Mouse (Mus musculus): ENCODE results near the gene Foxb1.

Gene Foxb1

DNA sequence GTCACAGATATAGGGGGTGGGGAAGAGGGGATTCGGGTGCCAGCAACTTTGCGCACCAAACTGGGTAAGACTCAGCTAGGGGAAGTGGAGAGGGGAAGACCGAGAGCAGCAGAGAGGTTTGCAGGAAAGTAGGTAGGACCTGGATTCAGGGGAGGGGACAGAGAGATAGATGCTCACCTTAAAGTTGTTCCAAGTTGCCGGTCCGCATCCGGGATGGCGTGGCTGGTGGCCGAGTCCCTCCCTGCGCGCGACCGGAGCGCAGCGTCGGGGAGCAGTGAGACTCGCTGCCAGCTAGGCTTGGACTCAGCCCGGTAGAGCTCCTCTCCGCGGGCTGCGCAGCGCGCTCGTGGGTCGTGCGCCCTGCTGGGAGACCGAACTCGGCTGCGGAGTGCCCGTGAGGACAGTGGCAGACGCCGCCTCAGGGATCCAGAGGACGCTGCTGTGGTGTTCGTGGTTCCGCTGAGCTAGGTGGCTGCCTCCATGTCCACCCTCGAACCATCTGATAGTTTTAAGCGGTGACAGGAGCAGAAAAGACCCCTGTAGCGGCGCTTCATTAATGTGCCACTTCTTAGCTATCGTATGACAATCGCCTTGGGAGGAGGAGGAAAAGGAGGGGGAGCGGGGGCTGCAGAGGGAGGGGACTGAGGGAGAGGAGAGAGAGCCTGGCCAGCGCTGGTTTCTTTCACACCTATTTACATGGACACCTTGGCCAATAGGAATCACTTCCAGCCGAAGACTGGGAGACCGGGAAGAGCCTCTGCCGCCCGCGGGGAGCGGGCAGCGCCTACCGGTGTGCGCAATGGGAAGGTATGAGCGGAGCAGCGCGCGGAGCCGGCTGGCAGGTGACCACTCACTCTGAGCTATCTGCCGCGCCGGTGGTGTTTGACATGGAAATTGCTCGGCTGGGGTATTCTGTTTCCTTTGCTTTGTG lies at the start of gene Foxb1:
Gene Foxb1, minus strand, starts transcription at position 570 of the 931 bp plus-strand sequence.
- no peak for DNase-seq (ENCODE audit: low spot score in 2 of 2)

DNA sequence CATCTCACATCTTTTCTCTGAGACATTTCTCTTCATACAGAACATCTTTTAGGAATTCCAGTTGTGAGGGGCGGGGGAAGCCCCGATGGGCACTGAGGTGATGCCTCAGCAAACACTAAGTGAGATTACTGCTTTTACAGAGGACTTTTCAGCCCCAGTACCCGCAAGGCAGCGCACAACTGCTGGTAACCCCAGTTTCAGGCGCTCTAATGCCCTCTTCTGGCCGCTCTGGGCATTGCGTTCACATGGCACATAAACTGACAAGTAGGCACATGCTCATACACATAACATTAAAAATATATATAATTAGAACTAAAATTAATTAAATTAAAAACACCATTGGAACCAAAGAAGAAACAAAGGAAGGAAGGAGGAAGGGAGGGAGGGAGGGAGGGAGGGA lies 29.8 kb upstream of the Foxb1 start:
- no peak for DNase-seq (ENCODE audit: low spot score in 2 of 2)

DNA sequence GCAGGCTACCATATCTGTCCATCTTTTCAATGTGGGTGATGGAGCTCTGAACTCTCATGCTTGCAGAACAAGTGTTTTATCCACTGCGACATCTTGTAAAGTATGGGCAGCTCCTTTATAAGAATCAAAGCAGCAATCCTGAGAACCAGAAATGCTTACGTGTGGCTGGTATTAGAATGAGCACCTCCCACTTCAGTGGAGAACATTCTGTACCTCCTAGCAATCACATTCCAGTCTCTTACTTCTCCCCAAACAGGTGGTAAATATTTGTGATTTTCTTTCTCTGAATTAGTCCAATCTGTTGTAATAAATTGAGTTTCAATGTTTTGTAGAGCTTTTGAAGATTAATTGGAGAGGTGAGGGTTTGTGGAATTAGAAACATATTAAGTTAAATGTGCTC lies 19.3 kb upstream of the Foxb1 start:
- DNase-seq (ENCODE audit: low spot score in 2 of 2): no peak

DNA sequence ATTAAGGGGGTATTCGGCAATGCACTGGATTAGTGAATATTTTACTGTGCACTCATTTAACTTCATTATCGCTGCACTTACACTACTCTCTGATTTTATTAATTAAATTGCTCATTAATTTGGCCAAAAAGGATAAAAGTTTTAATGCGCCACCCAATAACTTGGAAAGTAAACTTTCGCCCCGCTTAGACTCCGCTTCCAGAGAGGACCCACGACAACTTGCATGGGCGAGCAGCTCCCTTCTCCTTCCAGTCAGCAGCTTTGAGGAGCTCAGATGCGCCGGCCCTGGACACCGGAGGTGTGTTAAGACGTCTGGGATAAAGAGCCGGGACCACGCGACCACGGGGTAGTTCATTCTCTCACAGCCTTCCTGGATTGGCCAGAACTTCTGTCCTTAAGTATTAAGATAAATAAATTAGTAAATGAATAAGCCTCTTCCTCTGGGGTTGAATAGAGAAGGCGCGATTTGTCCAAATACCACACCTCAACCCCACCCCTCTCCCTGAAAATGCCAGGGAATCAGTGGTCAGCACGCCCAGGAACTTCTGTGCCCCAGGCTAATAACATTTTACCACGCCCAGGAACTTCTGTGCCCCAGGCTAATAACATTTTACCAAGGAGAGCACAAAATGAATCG lies 9.3 kb upstream of the Foxb1 start:
- no peak for DNase-seq (ENCODE audit: low spot score in 2 of 2)

DNA sequence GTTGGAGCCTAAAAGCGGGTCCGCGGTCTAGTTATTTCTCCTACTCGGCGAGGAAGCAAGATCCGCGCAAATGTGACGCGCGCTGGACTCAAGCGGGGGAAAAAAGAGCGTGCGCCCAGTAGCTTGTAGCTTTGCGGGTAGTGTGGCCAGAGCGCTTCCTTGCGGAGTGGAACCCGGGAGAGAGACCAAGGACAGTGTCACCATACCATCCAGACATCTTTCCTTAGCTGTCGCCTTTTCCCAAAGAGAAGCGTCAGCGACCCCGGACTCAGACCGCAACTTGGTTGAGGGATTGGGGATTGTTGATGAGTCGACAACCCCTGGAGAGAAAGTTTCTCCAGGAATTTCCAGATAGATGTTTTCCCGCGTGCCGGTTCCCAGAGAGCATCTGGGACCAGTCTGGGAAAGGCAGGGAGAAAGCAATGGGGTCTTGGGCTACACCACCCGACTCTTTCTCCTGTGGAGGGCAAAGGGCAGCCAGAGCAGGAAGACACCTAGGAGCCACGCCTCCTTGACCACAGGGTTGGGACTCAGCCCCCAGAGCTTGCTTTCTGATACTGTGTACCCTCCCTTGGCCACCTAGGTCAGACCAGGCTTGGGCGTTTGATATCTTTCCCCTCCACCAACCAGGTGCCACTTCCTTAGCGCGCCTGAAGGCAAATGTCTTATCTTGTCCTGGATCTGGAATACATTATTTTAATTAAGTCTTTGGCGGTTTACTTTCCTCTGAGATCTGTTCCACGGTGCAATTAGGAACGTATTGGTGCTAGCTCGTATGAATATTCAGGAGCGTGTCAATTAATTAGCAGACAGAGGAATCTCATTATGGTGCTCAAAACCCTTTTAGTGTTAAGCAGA lies 8.6 kb upstream of the Foxb1 start:
- DNase-seq (ENCODE audit: low spot score in 2 of 2): no peak

DNA sequence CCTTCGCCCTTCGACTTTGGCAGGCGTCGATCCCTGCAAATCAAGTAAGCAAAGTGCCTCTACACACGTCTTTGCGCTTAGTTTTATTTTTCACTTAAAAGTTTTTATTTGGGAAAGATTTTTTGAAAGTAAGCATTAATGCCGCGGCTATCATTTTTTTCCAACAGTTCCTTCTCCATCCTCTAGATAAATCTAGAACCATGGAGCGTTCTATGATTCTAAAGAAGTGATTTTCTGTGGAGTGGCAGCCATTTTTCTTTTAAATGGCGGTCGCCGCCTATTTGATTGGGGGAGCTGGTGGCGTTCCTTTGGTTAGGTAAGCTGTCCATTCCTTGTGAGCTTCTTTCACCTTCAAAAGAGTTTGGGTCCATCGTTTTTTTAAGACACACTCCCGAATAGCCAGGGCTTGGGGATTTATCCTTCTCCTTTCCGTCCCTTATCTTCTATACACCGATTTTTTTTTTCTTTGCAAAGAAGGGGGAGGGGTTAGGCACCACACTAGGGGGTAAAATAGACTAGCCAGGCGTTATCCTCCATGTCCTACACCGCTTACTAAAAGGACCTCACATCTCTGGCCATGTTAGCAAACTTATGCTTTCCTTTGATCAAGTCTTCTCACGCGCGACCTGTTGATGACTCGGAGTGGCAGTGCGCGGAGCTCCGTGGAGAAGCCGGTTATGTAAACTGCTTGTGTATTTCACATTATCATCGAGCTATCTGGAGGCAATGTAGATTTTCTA lies 7.6 kb upstream of the Foxb1 start:
- DNase-seq (ENCODE audit: low spot score in 2 of 2): no peak

DNA sequence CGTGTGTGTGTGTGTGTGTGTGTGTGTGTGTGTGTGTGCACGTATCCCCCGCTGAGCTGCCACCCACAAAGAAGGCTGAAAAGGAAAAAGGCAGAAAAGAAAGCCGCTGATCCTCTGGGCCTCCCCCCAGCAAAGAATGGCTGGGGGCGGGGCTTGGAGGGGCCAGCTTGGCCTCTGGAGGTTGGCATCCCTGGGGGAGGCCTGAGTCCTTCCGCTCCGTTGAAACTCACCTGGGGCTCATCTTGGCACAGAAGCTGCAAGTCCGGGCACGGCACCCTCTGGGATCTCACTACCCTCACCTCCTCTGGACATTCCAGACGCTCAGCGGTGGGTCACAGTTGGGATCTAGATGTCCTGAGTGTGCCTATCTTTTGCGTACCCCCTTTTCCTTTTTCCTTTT lies 6.7 kb upstream of the Foxb1 start:
- no peak for DNase-seq (ENCODE audit: low spot score in 2 of 2)

DNA sequence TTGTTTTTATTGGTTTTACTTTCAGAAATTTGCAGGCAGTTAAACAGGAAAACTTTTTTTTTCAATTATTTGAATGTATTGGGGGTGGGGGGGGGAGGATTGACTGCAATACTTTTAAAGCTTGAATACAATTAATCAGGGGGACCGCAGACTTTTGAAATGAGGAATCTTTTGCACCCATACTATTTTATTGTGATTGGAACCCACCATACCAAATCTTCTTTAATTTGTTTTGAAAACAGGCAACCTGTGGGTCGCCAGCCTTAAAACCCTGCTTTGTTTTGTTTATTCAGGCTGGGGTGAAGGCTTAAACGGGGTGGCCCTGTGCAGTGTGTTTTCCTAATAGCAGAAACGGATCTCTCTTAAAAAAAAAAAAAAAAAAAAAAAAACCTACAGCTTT lies 6.2 kb upstream of the Foxb1 start:
- DNase-seq (ENCODE audit: low spot score in 2 of 2): no peak

DNA sequence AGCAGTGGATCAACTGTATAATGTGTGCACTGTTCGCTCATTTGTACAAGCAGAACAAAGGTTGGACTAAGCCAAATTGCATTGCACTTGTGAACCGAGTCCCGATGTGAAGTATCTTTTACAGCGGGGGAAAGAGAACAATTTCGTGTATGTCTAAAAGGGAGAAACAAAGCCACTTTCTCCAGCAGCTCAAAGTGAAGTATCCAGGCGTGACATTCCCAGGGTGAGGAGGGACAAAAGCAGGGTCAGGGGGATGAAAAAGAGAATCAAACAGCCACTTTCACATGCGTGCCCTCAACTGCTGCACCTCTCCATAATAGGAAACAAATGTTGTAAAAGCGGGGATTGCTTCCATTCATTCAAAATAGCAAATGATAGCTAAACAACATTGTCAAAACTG lies 5.6 kb upstream of the Foxb1 start:
- no peak for DNase-seq (ENCODE audit: low spot score in 2 of 2)

DNA sequence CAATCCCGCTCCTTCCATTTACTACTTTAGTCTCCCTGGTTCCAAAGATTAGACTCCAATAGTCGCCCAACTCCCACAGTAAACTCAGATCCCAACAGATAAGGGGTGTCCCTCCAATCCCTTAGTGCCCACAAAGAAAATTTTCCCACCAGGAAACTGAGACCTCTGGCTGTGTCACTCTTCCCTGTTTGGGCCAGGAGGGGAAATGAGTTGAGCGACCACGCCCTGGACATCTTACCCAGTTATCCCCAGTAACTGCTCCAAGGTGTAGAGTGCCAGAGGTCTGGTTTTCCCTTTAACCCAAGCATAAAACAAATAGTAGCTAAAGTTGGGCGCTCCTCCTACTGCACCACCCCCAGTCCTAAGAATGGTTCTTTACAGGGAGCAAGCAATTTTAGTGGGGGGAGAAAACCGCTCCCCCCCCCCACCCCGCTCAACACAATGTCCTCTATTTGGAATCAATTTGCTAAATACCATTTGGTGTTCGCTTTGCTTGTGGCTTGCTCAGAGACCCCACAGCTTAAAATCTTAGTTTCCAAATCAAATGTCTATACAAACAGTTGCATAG lies 4.8 kb upstream of the Foxb1 start:
- DNase-seq (ENCODE audit: low spot score in 2 of 2): no peak

DNA sequence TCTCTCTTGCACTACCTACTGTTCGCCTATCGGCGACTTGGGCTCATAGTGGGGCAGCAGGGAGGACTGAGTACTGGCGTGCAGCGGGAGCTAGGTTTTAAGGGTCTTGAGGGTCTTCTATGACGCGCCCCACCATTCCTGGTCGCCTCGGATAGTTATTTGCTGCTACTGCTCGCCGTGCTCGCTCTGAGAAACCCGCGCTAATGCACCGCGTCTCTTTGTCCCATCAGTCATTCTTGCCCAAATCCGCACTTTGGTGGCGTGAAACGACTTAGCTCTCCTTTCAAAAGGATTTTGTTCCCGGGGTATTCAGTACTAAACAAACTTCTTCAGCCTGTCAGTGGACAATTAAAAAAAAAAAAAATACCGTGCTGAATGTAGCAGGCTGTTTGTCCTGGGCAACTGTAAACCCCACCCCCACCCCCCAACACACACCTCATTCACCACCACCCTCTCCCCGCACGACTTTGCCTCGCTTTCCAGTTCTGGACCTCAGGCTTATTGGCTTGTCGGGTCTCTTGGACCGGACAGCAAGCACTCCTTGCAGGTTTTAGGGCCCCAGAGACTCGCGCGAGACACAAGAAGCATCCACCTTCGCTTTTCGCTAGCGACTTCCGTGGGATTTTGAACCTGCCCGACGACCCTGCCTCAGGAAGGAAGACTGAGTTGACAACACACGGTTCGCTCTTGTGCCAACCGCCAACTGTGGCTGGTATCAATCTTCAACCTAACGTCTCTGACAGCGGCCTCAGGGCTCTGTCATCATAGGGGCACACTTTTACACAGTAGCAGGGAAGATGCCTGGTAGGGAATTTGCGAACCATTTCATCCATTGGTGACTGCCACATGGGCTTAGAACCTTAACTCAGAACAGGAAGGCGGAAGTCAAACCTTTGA lies 4.1 kb upstream of the Foxb1 start:
- DNase-seq (ENCODE audit: low spot score in 2 of 2): no peak

DNA sequence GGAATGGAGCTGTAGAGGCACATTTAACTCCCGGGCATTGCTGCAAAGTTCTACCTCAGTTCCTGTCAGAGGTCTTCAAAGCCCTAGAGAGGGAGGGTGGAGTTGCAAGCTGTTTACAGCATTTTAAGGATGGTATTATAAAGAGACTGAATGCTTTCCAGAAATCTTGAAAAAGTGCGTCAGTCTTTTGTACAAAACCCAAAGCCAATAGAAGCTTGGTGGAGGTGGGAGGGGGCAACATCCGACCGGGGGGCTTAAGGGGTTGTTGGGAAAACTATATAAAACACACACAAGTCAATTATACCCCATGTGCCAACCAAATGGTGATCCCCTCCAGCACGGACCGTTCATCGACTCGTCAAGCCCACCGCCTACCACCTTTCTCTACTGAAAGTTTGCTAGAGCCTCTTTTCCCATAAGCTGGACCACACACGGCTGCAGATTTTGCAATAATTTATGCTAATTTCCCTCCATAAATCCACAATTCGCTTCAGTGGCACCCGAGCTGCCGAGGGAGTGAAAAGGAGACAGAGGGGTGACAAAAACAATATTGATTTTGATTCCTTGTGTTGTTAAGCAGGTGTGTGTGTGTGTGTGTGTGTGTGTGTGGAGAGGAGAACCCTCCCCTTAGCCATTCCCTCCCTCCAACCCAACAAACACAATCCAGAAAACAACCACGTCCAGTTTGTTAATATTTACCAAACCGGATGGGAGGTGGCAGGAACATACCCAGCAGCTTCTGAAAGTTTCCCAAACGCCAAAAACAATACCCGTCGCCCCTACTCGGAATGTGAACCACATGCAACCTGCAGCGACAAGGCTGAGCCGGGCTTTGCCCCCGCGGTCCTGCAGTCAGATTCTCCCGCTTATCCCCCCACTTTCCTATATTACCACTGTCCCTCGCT lies 3.2 kb upstream of the Foxb1 start:
- DNase-seq (ENCODE audit: low spot score in 2 of 2): no peak

DNA sequence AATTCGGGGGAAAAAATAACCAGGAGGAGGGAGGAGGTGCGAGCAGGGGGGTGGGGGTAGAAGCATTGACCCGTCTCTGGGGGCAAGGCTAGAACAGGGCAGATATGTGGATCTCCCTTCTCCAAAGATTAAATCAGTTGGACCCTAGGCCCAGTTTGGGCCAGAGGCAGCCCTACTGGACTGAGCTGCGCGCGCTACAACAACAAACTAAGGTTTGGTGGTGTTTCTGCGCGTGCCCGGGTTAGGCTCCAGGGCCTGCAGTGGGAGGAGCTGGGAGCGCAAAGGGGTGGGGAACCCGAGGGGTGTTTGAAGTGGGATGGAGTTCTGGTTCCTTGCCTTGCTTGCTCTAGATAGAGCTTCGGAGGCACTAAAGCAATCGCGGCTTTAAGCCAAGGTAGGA lies 2.0 kb upstream of the Foxb1 start:
- no peak for DNase-seq (ENCODE audit: low spot score in 2 of 2)

DNA sequence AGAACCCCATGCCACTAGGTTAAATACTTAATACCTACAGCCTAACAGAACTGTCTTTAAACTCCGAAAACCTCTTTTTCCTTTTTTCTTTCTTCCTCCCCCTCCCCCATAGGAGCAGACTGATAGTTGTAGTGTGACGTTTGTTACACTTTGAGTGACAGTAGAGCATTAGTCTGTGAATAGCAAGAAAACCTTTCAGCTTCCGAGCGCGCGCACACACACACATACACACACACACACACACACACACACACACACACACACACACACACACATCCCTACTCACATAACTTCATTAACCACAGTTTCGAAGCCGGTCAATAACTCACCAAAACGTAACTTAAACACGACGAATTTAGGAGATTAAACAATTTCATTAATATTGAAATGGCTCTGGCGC lies 1.5 kb upstream of the Foxb1 start:
- no peak for DNase-seq (ENCODE audit: low spot score in 2 of 2)

DNA sequence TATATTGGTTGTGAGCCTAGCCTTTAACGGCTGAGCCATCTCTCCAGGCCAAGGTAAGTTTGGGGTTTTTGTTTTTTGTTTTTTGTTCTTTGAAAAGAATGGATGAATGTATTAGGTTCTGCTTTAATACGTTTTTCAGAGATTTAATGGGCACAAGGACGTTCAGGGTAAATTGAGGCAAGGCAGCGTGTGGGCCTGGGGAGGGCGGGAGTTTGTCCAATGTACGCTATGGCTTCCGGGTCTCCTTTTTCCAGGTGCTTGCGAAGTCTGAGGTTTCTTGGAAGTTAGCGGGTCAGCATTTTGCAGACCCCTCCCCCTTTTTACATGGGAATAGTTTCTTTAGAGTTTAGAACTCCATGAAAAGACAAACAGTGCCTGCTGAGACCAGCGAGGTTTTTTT lies 829 bp upstream of the Foxb1 start:
- no peak for DNase-seq (ENCODE audit: low spot score in 2 of 2)

DNA sequence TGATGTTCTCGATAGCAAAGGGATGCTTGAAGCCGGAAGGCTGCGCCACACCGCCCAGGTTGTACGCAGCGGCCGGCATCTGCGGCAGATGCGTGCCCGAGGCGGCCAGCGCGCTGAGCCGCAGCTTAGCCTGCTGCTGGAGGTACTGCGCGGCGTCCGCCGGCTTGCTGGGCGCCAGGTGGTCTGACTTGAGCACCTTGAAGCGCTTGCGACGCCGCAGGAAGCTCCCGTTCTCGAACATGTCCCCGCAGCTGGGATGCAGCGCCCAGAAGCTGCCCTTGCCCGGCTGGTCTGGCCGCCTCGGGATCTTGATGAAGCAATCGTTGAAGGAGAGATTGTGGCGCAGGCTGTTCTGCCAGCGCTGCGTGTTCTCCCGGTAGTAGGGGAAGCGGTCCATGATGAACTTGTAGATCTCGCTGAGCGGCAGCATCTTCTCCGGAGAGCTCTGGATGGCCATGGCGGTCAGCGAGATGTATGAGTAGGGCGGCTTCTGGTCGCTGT lies 969 bp downstream of the Foxb1 start:
- no peak for DNase-seq (ENCODE audit: low spot score in 2 of 2)

DNA sequence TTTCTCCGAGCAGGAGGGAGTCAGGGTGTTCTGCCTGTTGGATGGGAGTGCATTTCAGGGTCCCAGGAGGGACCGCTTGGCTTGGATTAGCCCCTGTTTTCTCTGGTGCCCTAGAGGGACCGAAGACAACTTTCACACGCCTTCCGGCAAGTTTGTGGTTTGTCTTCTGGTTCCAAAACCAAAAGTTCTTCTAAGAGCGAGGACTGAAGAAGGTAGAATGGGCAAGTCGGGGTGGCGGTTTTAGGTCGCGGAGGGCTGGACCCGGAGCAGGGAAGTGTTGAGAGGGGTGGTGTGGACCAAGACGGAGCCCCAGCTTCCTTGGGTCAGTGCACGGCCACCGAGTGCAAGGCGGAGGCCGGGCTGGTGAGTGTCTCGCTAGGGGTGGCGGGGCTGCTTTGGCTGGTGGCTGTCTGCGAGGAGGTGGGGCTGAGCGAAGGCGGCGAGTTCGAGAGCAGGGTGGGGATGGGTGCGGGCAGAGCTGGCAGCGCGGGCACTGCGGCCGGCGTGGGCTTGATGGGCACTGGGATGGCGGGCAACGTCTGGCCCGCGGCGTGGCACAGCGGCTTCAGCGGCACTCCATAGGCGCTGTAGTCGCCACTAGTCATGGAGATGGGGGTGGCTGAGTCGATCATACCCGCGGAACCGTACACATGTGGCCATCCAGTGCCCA lies 1.7 kb downstream of the Foxb1 start:
- no peak for DNase-seq (ENCODE audit: low spot score in 2 of 2)

DNA sequence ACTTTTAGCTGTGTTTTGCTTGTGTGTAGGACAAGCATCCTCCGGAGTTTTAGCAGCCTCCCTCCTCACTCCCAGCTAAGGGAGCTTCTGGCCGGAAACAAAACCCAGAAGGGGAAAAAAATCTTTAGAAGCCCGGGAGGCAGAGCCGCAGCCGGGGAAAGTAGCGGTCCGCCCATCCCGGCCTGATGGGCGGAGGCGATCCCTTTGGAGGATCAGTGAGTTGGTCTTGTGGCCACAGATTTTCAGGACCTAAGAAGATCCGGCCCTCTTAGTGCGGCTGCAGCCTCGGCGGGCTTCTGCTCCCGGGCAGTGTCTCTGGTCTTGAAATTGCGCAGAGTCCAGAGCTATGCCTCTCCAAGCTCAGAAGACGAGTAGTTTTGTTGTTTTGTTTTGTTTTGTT lies 2.2 kb downstream of the Foxb1 start:
- DNase-seq (ENCODE audit: low spot score in 2 of 2): no peak

DNA sequence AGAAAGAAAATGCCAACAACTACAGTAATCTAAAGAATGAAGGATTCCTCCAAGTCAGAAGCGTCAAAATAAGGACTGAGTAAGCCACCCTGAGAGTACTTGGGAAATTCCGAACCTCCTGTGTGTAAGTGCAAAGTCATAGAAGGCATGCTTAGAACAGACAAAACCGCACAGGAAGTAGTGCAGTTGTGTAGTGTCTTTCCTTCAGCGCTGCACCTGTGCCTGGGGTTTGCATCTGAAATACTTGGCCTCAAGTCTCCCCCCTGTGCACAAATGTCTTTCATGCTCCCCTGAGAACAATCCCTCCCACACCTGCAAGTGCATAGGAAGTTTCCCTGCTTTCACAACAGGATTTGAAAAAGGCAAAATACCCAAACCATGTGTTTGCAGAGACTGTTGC lies 3.5 kb downstream of the Foxb1 start:
- DNase-seq (ENCODE audit: low spot score in 2 of 2): no peak

All from frontal cortex, postnatal 14 days (tissue).